Mouse (Mus musculus): ENCODE measurements around the gene Gm13088. TPM values are rescaled to one million over a fixed set of nuclear protein-coding genes. Genes with fewer than 3 reads are reported as not detected.
"Not testable (repeated sequence)": the region's sequence is repeated elsewhere in the genome, so short reads cannot be mapped to it uniquely, and the experiment has no call there.

Gene Gm13088
- polyA plus RNA-seq (2017; shearing (Covaris generic)) = not detected

GRCm38 (mm10) chr4:143657146-143657545 is at the start of gene Gm13088:
Gene Gm13088, minus strand, starts transcription at chr4:143657246.
- ATAC-seq = not testable (repeated sequence)

GRCm38 (mm10) chr4:143702611-143703010 is 45.6 kb upstream of the Gm13088 start, which contains the start of gene Gm13089:
Gene Gm13089, minus strand, starts transcription at chr4:143702711.
- ATAC-seq = no peak

DNA sequence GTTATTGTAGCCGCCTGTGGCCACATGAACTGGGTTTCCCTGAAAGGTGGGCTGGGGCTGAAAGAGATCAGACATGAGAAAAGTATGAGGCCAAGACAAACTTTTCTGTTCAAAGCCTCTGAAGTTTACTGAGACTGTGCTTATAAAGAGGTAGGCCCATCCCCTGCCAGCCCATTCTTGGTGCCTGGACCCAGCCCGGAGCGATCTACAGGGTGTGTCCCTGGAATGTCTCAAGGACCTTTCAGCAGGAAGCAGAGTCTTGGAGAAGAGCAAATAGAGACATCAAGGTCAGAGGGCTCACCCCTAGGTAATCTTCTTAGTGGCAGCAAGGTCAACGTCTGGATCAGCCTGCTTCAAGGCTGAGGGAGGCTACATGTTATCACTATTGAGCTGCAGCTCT is 38.9 kb downstream of the Gm13088 start:
- ATAC-seq = not testable (repeated sequence)

GRCm38 (mm10) chr4:143614703-143615102 is 42.3 kb downstream of the Gm13088 start, which contains the start of gene Gm13083:
Gene Gm13083, plus strand, starts transcription at chr4:143615003.
- not testable (repeated sequence) for ATAC-seq

DNA sequence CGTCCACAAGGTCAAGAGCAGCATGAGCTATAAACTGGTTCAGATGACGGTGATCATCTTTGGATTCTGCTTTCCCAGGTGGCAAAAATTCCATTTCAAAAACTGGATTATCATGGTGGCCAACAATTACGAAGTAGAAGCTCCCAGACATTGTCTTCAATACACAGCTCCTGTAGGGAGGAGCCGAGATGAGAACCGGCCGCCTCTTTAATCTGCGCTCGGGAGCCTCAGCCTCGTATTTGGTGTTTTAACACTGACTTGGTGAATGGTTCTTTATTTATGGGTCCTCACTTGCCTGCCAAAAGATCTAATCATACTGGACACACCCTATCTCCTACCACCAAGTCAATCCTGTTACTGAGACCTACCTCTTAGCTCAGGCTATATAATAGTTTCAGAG is 45.1 kb downstream of the Gm13088 start:
- ATAC-seq = not testable (repeated sequence)

Other genes with a start within 250 kb of the Gm13088 start
- gene Pramef8, start 244.8 kb downstream of the Gm13088 start, polyA plus RNA-seq (2017; shearing (Covaris generic)) = 10 to 100 TPM; 35.8 to 46.1 (median 43.1) TPM
- gene Oog4, start 206.9 kb downstream of the Gm13088 start, polyA plus RNA-seq (2017; shearing (Covaris generic)) = not detected
- not detected for gene Gm13043, start 145.9 kb downstream of the Gm13088 start, polyA plus RNA-seq (2017; shearing (Covaris generic))
- gene Gm13040, start 121.3 kb downstream of the Gm13088 start, polyA plus RNA-seq (2017; shearing (Covaris generic)) = not detected
- gene BC080695, start 105.5 kb downstream of the Gm13088 start, polyA plus RNA-seq (2017; shearing (Covaris generic)) = not detected
- gene Gm13057, start 105.5 kb downstream of the Gm13088 start, polyA plus RNA-seq (2017; shearing (Covaris generic)) = not detected
- gene Gm13083, start 42.2 kb downstream of the Gm13088 start, polyA plus RNA-seq (2017; shearing (Covaris generic)) = not detected
- not detected for gene Gm13089, start 45.5 kb upstream of the Gm13088 start, polyA plus RNA-seq (2017; shearing (Covaris generic))
- gene Gm13078, start 62.2 kb upstream of the Gm13088 start, polyA plus RNA-seq (2017; shearing (Covaris generic)) = not detected
- gene Gm13023, start 132.1 kb upstream of the Gm13088 start, polyA plus RNA-seq (2017; shearing (Covaris generic)) = not detected
- not detected for gene Gm13084, start 158.8 kb upstream of the Gm13088 start, polyA plus RNA-seq (2017; shearing (Covaris generic))
- not detected for gene Gm13103, start 189.3 kb upstream of the Gm13088 start, polyA plus RNA-seq (2017; shearing (Covaris generic))
- gene Pramef6, start 243.1 kb upstream of the Gm13088 start, polyA plus RNA-seq (2017; shearing (Covaris generic)) = not detected

Measured in inflammation-experienced regulatory T-cells, adult 6 months (primary cell).